Mouse (Mus musculus): ENCODE data around the gene Snrpn. TPM values are rescaled to one million over a fixed set of nuclear protein-coding genes. Genes with fewer than 3 reads are reported as not detected.

The Snrpn gene
- polyA plus RNA-seq, 1 experiment from 2014 or later, result 269 TPM

- ATAC-seq (ENCODE audit: low FRiP score), result no peak
- Histone ChIP-seq H3K4me2 (replicated peaks) (no peak overlapping the region), H3K9me3 (replicated peaks) (peaks cover 28% of the 10 kb centered on the region), H3K4me1 (no peaks in the 10 kb centered on the region), H3K4me3 (no peak overlapping the region), H3K9ac (no peak overlapping the region), H3K36me3 (no peaks in the 10 kb centered on the region), H3K27ac (no peak overlapping the region), H3K27me3 (no peaks in the 10 kb centered on the region)
- WGBS, result 49% methylated on average over 2 of the region's 2 CpGs
Measured at GRCm38 (mm10) chr7:60006262-60006661, 133.8 kb downstream of the Snrpn start.

- Histone ChIP-seq H3K27me3 (no peaks in the 10 kb centered on the region), H3K9ac (peak within 1 kb of the TSS; percentile 73), H3K4me2 (replicated peaks) (peak within 1 kb of the TSS; percentile 48), H3K4me3 (peak within 1 kb of the TSS; percentile 55), H3K27ac (peak within 1 kb of the TSS; percentile 88), H3K36me3 (no peaks in the 10 kb centered on the region), H3K9me3 (replicated peaks) (peaks cover 28% of the 10 kb centered on the region), H3K4me1 (no peaks in the 10 kb centered on the region)
- 48% methylated on average over 30 of the region's 30 CpGs for WGBS
- ATAC-seq (ENCODE audit: low FRiP score), result peak; percentile 65
Measured at GRCm38 (mm10) chr7:60004606-60005330, 135.3 kb downstream of the Snrpn start, which contains the start of the genes Snurf and Gm38393. Gene Snurf (minus strand): TSS chr7:60005049. Gene Gm38393 (minus strand): TSS chr7:60005064.

- no peaks in the 10 kb centered on the region for H3K4me1 ChIP-seq
- H3K9ac ChIP-seq, result peak overlapping the region; percentile 73
- ATAC-seq (ENCODE audit: low FRiP score), result peak; percentile 89
- H3K4me2 ChIP-seq (replicated peaks), result peak overlapping the region; percentile 48
- 47% methylated on average over 22 of the region's 22 CpGs for WGBS
- H3K36me3 ChIP-seq, result no peaks in the 10 kb centered on the region
- peak overlapping the region; percentile 88 for H3K27ac ChIP-seq
- H3K27me3 ChIP-seq, result no peaks in the 10 kb centered on the region
- H3K4me3 ChIP-seq, result peak overlapping the region; percentile 55
- peaks cover 28% of the 10 kb centered on the region for H3K9me3 ChIP-seq (replicated peaks)
Measured at GRCm38 (mm10) chr7:60003921-60004605, 136.0 kb downstream of the Snrpn start.

- H3K9ac ChIP-seq, result peak overlapping the region; percentile 73
- 44% methylated on average over 12 of the region's 12 CpGs for WGBS
- no peaks in the 10 kb centered on the region for H3K27me3 ChIP-seq
- H3K27ac ChIP-seq, result peak overlapping the region; percentile 88
- peak overlapping the region; percentile 55 for H3K4me3 ChIP-seq
- no peaks in the 10 kb centered on the region for H3K4me1 ChIP-seq
- peak overlapping the region; percentile 48 for H3K4me2 ChIP-seq (replicated peaks)
- peaks cover 26% of the 10 kb centered on the region for H3K9me3 ChIP-seq (replicated peaks)
- peak; percentile 73 for ATAC-seq (ENCODE audit: low FRiP score)
- no peaks in the 10 kb centered on the region for H3K36me3 ChIP-seq
Measured at GRCm38 (mm10) chr7:60003006-60003865, 136.8 kb downstream of the Snrpn start.

- no peaks in the 10 kb centered on the region for H3K4me1 ChIP-seq
- ATAC-seq (ENCODE audit: low FRiP score), result no peak
- H3K4me3 ChIP-seq, result no peak overlapping the region
- WGBS, result 59% methylated on average over 1 of the region's 1 CpGs
- no peaks in the 10 kb centered on the region for H3K36me3 ChIP-seq
- H3K27me3 ChIP-seq, result no peaks in the 10 kb centered on the region
- no peak overlapping the region for H3K4me2 ChIP-seq (replicated peaks)
- H3K27ac ChIP-seq, result no peak overlapping the region
- H3K9me3 ChIP-seq (replicated peaks), result no peaks in the 10 kb centered on the region
- H3K9ac ChIP-seq, result no peak overlapping the region
Measured at GRCm38 (mm10) chr7:59978646-59979045, 161.4 kb downstream of the Snrpn start.

Other genes starting within 250 kb of the Snrpn start
- 196 and 203 TPM in 2 replicates for gene Snurf, start 135.2 kb downstream of the Snrpn start, polyA plus RNA-seq (2016; fragmentation: Nextera tagmentation; extraction: Ambion mirVana)
- gene Gm38393, start 135.2 kb downstream of the Snrpn start, polyA plus RNA-seq (2016; fragmentation: Nextera tagmentation; extraction: Ambion mirVana), result 1.2 and 2.1 TPM in 2 replicates

All from hindbrain, embryonic 12.5 days (tissue).